Mouse (Mus musculus) ES-Bruce4 (cell line): ENCODE data around the gene Mllt6.

Experiments used
- CTCF ChIP-seq: IDR thresholded peaks from one replicate; pipeline ENCODE4 v1.8.1; 2011; ENCODE audit warnings: low read depth, low read length
- EP300 ChIP-seq: IDR thresholded peaks from 2 replicates; pipeline ENCODE4 v1.6.1; 2011; ENCODE audit warnings: low read depth, low read length; ENCODE audit not compliant: insufficient read depth
- POLR2A ChIP-seq: IDR thresholded peaks from one replicate; pipeline ENCODE4 v1.8.1; 2011; ENCODE audit warnings: low read length; ENCODE audit not compliant: insufficient read depth

DNA sequence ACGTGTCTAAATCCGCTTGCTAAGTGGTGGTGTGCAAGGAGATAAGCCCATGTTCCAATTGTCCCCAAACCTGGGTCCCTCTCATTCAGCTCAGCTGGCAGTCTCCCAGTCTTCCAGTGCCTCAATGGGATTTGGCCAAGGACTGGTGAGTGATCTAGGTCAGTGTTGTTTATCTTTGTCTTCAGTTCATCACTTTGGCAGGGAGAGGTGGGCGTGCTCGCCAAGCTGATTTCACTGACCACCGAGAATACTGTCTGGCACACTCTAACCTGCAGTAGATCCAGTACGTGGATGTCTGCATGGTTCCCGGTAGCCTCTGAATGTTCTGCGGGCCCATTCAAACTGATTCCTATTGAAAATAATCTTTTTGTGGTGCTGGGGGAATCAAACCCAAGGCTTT, 50.7 kb downstream of the Mllt6 start:
- TF ChIP-seq CTCF (no peak), POLR2A (no peak), EP300 (no peak)
